Mouse (Mus musculus) lung, postnatal 0 days (tissue): ENCODE data around the gene F5.

Experiments
- CTCF ChIP-seq: IDR thresholded peaks from 2 replicates; pipeline ENCODE4 v1.5.1; 2016; ENCODE audit warnings: antibody characterized with exemption, mild to moderate bottlenecking
- EP300 ChIP-seq: IDR thresholded peaks from 2 replicates; pipeline ENCODE4 v1.6.1; 2016; ENCODE audit warnings: antibody characterized with exemption, mild to moderate bottlenecking, control low read depth

GRCm38 (mm10) chr1:164208437-164208836, 56.8 kb downstream of the F5 start:
- TF ChIP-seq EP300 (no peak), CTCF (no peak)
